Mouse (Mus musculus) heart, embryonic 15.5 days (tissue): ENCODE measurements around the gene Hlf. TPM values are rescaled to one million over a fixed set of nuclear protein-coding genes. Genes with fewer than 3 reads are reported as not detected.

ENCODE experiments used
- ATAC-seq: fragments of 200-750 bp; cut with Nextera tagmentation; replicated peaks from 2 replicates; pipeline ENCODE4 v1.8.0; 2017; ENCODE audit warnings: low read depth, moderate TSS enrichment; ENCODE audit not compliant: insufficient number of reproducible peaks, insufficient read depth, low FRiP score
- H3K27ac ChIP-seq: fragments of 300-500 bp; sonication (generic); 2 replicates; pipeline ENCODE4 v1.5.1; 2015; ENCODE audit warnings: mild to moderate bottlenecking, inconsistent platforms
- H3K27me3 ChIP-seq: fragments of 300-500 bp; sonication (generic); 2 replicates; pipeline ENCODE4 v1.6.1; 2015; ENCODE audit warnings: inconsistent platforms
- H3K36me3 ChIP-seq: fragments of 300-500 bp; sonication (generic); 2 replicates; pipeline ENCODE4 v1.6.1; 2015; ENCODE audit warnings: mild to moderate bottlenecking, inconsistent platforms
- H3K4me1 ChIP-seq: fragments of 300-500 bp; sonication (generic); replicated peaks from 2 replicates; pipeline ENCODE4 v1.6.1; 2015; ENCODE audit warnings: inconsistent platforms
- H3K4me2 ChIP-seq: fragments of 300-500 bp; sonication (generic); 2 replicates; pipeline ENCODE4 v1.6.1; 2015; ENCODE audit warnings: inconsistent platforms, mild to moderate bottlenecking, moderate library complexity
- H3K4me3 ChIP-seq: fragments of 300-500 bp; sonication (generic); 2 replicates; pipeline ENCODE4 v1.5.1; 2015; ENCODE audit warnings: mild to moderate bottlenecking, inconsistent platforms
- H3K9ac ChIP-seq: fragments of 300-500 bp; sonication (generic); 2 replicates; pipeline ENCODE4 v1.6.1; 2015; ENCODE audit warnings: mild to moderate bottlenecking, inconsistent platforms
- H3K9me3 ChIP-seq: fragments of 300-500 bp; sonication (generic); replicated peaks from 2 replicates; pipeline ENCODE4 v1.6.1; 2016; ENCODE audit warnings: inconsistent platforms
- WGBS: fragments of 180-500 bp; shearing (Covaris S2); methylation state at CpG from one replicate; pipeline ENCODE4 v1.1.7; 2015; ENCODE audit warnings: mixed read lengths; 5-methylcytosine and 5-hydroxymethylcytosine counted together
- polyA plus RNA-seq: library from polyadenylated mRNA; unstranded; fragments of >200 nt; fragmentation: Nextera tagmentation; extraction: Ambion mirVana; gene quantifications from 2 replicates; pipeline ENCODE4 v1.2.1, GENCODE M21; 2015

The Hlf gene
- polyA plus RNA-seq, 1 experiment from 2014 or later = 4.9 TPM

- Histone ChIP-seq H3K9me3 (no peaks in the 10 kb centered on the region), H3K27me3 (peaks cover 8% of the 10 kb centered on the region), H3K27ac (no peak overlapping the region), H3K9ac (peak overlapping the region; percentile 60), H3K4me2 (peak overlapping the region; percentile 99), H3K36me3 (no peaks in the 10 kb centered on the region), H3K4me1 (peaks cover 25% of the 10 kb centered on the region), H3K4me3 (peak overlapping the region; percentile 66)
- ATAC-seq = no peak
- 1% methylated on average over 41 of the region's 41 CpGs for WGBS
Measured at GRCm38 (mm10) chr11:90389902-90390816, 536 bp downstream of the Hlf start.

- Histone ChIP-seq H3K4me2 (peak overlapping the region; percentile 99), H3K36me3 (no peaks in the 10 kb centered on the region), H3K27ac (no peak overlapping the region), H3K9ac (peak overlapping the region; percentile 60), H3K9me3 (no peaks in the 10 kb centered on the region), H3K27me3 (peaks cover 10% of the 10 kb centered on the region), H3K4me1 (peaks cover 26% of the 10 kb centered on the region), H3K4me3 (peak overlapping the region; percentile 66)
- ATAC-seq = peak; percentile 34; the same call in 1 of the 2 replicates
- WGBS = under 1% methylated on average over 36 of the region's 36 CpGs
Measured at GRCm38 (mm10) chr11:90389174-90389901, 1.4 kb downstream of the Hlf start.

DNA sequence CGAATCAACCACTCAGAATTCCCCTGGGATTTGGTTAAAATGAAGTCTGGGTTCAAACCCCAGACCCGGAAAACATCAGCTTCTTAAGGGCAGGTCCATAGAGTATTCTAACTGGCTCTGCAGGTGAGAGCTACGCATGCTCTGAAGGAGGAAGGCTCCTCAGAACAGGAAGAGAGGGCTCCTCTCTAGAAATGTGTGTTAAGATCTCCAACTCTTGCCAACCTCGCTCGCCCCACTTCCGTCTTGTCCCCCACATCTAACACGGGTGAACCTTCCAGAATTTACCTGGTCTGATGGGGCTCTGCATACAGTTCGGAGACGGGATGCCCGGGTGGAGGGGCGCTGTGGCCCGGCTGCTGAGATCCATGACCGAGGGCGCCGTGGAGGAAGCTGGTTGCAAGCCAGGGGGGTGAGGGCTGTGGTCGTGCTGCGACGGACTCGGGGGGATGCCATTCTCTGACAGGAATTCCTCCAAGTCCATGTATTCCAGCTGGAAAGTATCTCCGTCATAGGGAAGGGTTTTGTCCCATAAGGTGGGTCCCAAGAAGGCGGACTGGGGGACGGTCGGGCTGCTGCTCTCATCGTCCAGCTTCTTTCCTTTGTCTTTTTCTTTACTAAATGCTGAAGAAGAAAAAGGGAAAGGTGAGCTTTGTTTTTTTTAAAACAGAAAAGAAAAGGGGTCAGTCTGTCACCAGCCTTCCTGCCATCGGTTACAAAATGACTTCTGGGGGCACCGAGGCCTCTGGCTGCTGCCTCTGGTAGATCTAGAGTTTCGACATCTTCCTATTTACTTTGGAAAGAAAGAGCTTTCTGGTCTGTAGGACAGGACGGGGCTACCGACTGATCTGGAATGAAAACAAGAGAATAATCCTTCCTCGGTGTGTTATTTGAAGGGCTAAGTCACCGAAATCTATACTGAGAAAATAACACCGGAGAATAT, 2.9 kb downstream of the Hlf start:
- Histone ChIP-seq H3K27ac (no peak overlapping the region), H3K4me3 (peak overlapping the region; percentile 66), H3K27me3 (peaks cover 10% of the 10 kb centered on the region), H3K4me1 (peaks cover 38% of the 10 kb centered on the region), H3K9me3 (no peaks in the 10 kb centered on the region), H3K9ac (no peak overlapping the region), H3K36me3 (no peaks in the 10 kb centered on the region), H3K4me2 (peak overlapping the region; percentile 99)
- WGBS = 61% methylated on average over 32 of the region's 32 CpGs
- ATAC-seq = no peak

DNA sequence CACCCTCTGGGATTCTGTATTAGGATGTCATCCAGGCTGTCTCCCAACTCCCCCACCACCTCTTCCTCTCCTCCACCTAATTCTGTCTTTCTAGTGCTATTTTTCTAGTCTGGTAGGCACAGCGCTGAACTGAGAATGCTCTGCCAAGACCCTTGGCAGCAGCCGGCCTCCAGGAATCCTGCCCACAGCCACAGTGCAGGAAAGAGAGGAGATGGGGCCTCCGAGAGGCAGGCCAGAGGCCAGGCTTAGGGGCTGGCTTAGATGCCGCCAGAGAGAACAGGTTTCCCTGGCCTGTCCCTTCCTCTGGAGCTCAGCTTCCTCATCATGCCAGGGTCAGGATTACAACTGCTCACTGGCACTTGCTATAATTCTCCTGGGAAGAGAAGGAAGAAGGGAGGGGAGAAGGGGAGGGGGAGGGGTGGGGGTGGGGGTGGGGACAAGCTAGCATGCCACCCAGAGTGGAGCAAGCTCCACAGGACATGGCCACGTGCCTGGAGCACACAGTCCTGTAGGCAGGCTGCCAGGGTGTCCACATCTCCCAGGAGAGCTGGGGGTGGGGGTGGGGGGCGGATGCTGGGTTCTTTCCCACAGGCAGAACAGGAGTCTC, 8.6 kb downstream of the Hlf start:
- Histone ChIP-seq H3K9me3 (no peaks in the 10 kb centered on the region), H3K4me3 (0 out of 2 replicates have a peak overlapping the region, but pooled peaks have one; percentile 2), H3K9ac (no peak overlapping the region), H3K27me3 (peaks cover 3% of the 10 kb centered on the region; the same call in 1 of the 2 replicates), H3K27ac (peak overlapping the region; percentile 88), H3K4me1 (peaks cover 42% of the 10 kb centered on the region), H3K4me2 (peak overlapping the region; percentile 51), H3K36me3 (no peaks in the 10 kb centered on the region)
- 5% methylated on average over 6 of the region's 6 CpGs for WGBS
- peak; percentile 92 for ATAC-seq

DNA sequence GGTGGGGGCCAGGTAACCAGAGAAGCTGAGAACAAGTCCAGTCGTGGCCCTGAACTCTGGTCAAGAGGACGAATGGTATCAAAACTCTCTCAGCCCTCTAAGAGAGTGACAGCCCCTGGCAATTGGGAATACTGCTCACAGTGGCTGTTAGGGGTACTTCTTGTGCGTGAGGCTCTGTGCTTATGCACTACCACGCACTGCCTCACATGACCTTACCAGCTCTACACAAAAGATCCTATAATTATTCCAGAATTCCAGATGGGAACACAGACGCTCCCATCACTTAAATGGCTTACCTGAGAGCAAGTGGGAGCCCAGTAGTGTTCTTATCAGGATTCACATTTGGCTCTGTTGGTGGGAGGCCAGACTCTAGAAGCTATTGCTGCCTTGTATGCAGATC, 9.6 kb downstream of the Hlf start:
- H3K4me3 ChIP-seq = no peak overlapping the region
- H3K36me3 ChIP-seq = no peaks in the 10 kb centered on the region
- peak overlapping the region; percentile 88 for H3K27ac ChIP-seq
- H3K9ac ChIP-seq = no peak overlapping the region
- H3K9me3 ChIP-seq = no peaks in the 10 kb centered on the region
- 40% methylated on average over 5 of the region's 5 CpGs for WGBS
- H3K4me1 ChIP-seq = peaks cover 42% of the 10 kb centered on the region
- no peak overlapping the region for H3K4me2 ChIP-seq
- no peak for ATAC-seq
- peaks cover 3% of the 10 kb centered on the region; the same call in 1 of the 2 replicates for H3K27me3 ChIP-seq

- Histone ChIP-seq H3K4me2 (no peak overlapping the region), H3K36me3 (no peaks in the 10 kb centered on the region), H3K4me1 (peaks cover 42% of the 10 kb centered on the region), H3K27me3 (peaks cover 3% of the 10 kb centered on the region; the same call in 1 of the 2 replicates), H3K4me3 (no peak overlapping the region), H3K9ac (no peak overlapping the region), H3K27ac (no peak overlapping the region), H3K9me3 (no peaks in the 10 kb centered on the region)
- WGBS = 75% methylated on average over 10 of the region's 10 CpGs
- ATAC-seq = no peak
Measured at GRCm38 (mm10) chr11:90380131-90380685, 10.5 kb downstream of the Hlf start.

GRCm38 (mm10) chr11:90378008-90378407, 12.7 kb downstream of the Hlf start:
- no peak overlapping the region for H3K9ac ChIP-seq
- no peaks in the 10 kb centered on the region for H3K36me3 ChIP-seq
- no peaks in the 10 kb centered on the region for H3K27me3 ChIP-seq
- WGBS = 96% methylated on average over 5 of the region's 5 CpGs
- no peak for ATAC-seq
- H3K4me3 ChIP-seq = no peak overlapping the region
- H3K4me2 ChIP-seq = no peak overlapping the region
- peaks cover 31% of the 10 kb centered on the region for H3K4me1 ChIP-seq
- H3K27ac ChIP-seq = no peak overlapping the region
- H3K9me3 ChIP-seq = no peaks in the 10 kb centered on the region

- H3K27me3 ChIP-seq = no peaks in the 10 kb centered on the region
- no peak for ATAC-seq
- H3K9me3 ChIP-seq = no peaks in the 10 kb centered on the region
- no peak overlapping the region for H3K27ac ChIP-seq
- 93% methylated on average over 9 of the region's 9 CpGs for WGBS
- no peak overlapping the region for H3K4me3 ChIP-seq
- no peak overlapping the region for H3K9ac ChIP-seq
- no peaks in the 10 kb centered on the region for H3K36me3 ChIP-seq
- H3K4me1 ChIP-seq = peaks cover 20% of the 10 kb centered on the region
- no peak overlapping the region for H3K4me2 ChIP-seq
Measured at GRCm38 (mm10) chr11:90376436-90376835, 14.3 kb downstream of the Hlf start.

GRCm38 (mm10) chr11:90371470-90372100, 19.1 kb downstream of the Hlf start:
- 52% methylated on average over 8 of the region's 8 CpGs for WGBS
- Histone ChIP-seq H3K4me2 (peak overlapping the region; percentile 51; the same call in 1 of the 2 replicates), H3K9ac (no peak overlapping the region)

DNA sequence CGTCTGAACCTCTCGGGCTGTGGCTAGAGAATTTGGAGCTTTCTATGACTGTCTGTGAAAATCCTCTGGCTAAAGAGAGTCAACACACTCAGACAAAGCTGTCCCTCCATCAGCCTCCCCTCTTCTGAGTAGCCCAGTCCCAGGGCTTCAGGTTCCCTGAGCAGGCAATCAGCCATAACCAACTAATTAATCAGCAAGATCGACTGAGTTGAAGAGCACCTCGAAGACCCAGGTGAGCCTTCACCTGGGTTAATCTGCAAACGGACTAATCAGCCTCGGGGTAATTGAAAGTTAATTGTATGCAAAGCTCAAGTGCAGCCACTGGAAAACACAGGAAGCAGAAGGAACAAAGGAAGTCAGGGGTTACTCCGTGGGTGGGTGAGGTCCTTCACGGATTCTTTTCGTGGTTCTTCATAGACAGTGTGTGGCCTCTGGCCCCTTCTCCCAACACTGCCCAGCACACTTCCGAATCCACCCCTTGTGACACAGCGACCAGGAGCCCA, 19.9 kb downstream of the Hlf start:
- H3K9ac ChIP-seq = no peak overlapping the region
- 25% methylated on average over 11 of the region's 11 CpGs for WGBS
- peak overlapping the region; percentile 51; the same call in 1 of the 2 replicates for H3K4me2 ChIP-seq

More at GRCm38 (mm10) chr11:90371470-90372100, 19.1 kb downstream of the Hlf start:
- Histone ChIP-seq H3K36me3 (no peaks in the 10 kb centered on the region), H3K9me3 (no peaks in the 10 kb centered on the region), H3K27me3 (no peaks in the 10 kb centered on the region), H3K4me3 (no peak overlapping the region), H3K4me1 (peaks cover 39% of the 10 kb centered on the region), H3K27ac (no peak overlapping the region)
- no peak for ATAC-seq

More for the DNA sequence above, 19.9 kb downstream of the Hlf start:
- Histone ChIP-seq H3K4me1 (peaks cover 40% of the 10 kb centered on the region), H3K9me3 (no peaks in the 10 kb centered on the region), H3K27me3 (no peaks in the 10 kb centered on the region), H3K36me3 (no peaks in the 10 kb centered on the region), H3K4me3 (no peak overlapping the region), H3K27ac (0 out of 2 replicates have a peak overlapping the region, but pooled peaks have one; percentile 92)
- ATAC-seq = no peak
